Mouse (Mus musculus): ENCODE measurements at regions not wholly inside any gene's neighbourhood (a gene's known extent, or its start where the extent isn't known, plus 50 kb on each side); places are given as distances from the start of the nearest gene placed in this dataset.

DNA sequence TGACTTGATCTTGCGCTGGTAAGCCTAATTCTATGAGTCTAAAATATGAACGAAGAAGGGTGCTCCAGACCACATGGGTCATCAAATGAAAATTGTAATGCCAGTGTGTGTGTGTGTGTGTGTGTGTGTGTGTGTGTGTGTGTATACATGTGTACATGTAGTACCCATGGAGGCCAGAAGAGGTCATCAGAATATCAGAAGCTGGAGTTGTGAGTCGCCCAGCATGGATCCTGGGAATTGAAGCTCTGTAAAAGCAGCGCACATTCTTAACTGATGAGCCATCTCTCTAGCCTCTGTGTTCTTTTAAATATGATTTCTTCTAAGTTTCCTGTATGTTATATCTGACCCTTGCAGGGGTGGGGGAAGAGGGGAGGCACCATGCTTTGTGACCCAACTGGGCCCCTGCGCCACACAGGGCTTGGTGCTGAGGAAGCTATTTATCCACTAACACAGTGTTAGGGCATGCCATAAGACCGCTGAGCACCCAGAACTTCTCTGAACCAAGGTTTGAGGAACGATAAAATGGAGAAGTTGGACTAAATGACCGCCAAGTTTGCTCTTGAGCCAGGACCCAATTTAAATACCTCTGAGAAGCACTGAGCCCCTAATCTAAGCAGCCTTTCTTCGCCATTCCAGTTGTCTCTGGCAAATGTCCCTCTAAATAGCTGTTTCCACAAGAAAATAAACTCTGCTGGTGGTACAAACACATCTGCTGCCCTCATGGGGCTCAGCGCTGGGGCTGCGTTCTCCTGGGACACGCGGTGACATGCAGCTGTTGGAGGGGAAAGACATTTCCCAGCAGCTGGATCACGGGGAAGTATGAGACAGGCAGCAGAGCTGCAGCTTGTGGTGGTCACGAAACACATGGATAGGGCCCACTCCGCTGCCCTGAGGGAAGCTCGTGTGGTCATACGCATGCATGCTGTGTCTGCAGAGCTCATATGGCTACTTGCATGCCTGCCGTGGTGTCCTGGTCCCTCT is 59.6 kb upstream of the Otos start:
- H3K9ac ChIP-seq, result no peak overlapping the region
- peak; percentile 55 for TF ChIP-seq CTCF (IDR thresholded peaks at IDR 0.05; ENCODE audit: low read depth)
- WGBS, result 91% methylated on average over 19 of the region's 19 CpGs
- no peaks in the 10 kb centered on the region for H3K9me3 ChIP-seq (ENCODE audit: low read length)
- no peak overlapping the region for H3K4me2 ChIP-seq (ENCODE audit: low read depth)
- H3K4me1 ChIP-seq (ENCODE audit: insufficient read depth), result no peaks in the 10 kb centered on the region
- no peaks in the 10 kb centered on the region for H3K36me3 ChIP-seq (ENCODE audit: insufficient read depth)
- DNase-seq (no peak), ATAC-seq (no peak)
- H3K4me3 ChIP-seq (ENCODE audit: low read depth, low read length), result no peak overlapping the region
- H3K27ac ChIP-seq (ENCODE audit: low read depth, low read length), result no peak overlapping the region
- H3K27me3 ChIP-seq (ENCODE audit: insufficient read depth, low read length), result no peaks in the 10 kb centered on the region

DNA sequence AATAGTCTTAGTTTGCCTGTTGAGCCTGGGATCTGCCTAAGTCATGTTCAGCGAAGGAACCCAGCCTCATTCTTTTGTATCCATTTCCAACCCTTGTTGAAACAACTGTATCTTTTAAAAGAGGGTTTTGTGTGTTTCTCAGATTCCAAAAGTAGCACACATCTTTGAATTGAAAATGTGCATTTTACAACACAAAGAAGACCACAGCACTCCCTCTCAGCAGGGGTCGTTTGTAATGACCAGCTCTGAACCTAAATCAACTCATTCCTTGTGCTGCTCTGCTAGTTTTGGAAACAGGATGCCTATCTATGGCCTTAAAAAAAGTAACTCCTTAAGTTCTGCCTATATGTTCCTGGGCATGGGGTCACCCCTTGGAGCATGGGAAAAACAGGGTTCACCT is 58.8 kb upstream of the Otos start:
- no peaks in the 10 kb centered on the region for H3K9me3 ChIP-seq (ENCODE audit: low read length)
- no peak overlapping the region for H3K9ac ChIP-seq
- no peaks in the 10 kb centered on the region for H3K36me3 ChIP-seq (ENCODE audit: insufficient read depth)
- no peak for TF ChIP-seq CTCF (IDR thresholded peaks at IDR 0.05; ENCODE audit: low read depth)
- no peak overlapping the region for H3K27ac ChIP-seq (ENCODE audit: low read depth, low read length)
- ATAC-seq (no peak), DNase-seq (no peak)
- H3K27me3 ChIP-seq (ENCODE audit: insufficient read depth, low read length), result no peaks in the 10 kb centered on the region
- no peaks in the 10 kb centered on the region for H3K4me1 ChIP-seq (ENCODE audit: insufficient read depth)
- no peak overlapping the region for H3K4me3 ChIP-seq (ENCODE audit: low read depth, low read length)
- H3K4me2 ChIP-seq (ENCODE audit: low read depth), result no peak overlapping the region
- WGBS, result 58% methylated on average over 2 of the region's 2 CpGs

DNA sequence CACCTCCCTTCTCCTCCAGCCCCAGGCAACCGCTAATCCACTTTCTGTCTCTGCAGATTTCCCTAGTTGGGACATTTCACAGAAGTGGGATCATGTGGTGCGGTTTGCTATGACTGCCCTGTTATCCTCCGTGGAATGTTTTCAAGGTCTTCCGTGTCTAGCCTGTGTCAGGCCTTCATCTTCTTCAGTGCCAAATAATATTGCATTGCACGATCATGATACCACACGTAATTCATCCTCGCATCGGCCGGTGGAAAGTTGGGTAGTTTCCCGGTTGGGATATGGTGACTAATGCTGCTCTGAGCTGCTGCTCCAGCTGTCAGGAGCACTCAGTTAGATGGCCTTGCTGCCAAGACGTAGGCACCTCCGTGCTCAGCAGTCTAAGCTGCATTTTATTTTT is 55.3 kb upstream of the Otos start:
- no peak overlapping the region for H3K4me2 ChIP-seq (ENCODE audit: low read depth)
- TF ChIP-seq CTCF (IDR thresholded peaks at IDR 0.05; ENCODE audit: low read depth), result no peak
- no peaks in the 10 kb centered on the region for H3K36me3 ChIP-seq (ENCODE audit: insufficient read depth)
- 0 out of 2 replicates have a peak, but pooled peaks cover 1% of the 10 kb centered on the region for H3K4me1 ChIP-seq (ENCODE audit: insufficient read depth)
- H3K9me3 ChIP-seq (ENCODE audit: low read length), result no peaks in the 10 kb centered on the region
- H3K27me3 ChIP-seq (ENCODE audit: insufficient read depth, low read length), result no peaks in the 10 kb centered on the region
- 84% methylated on average over 12 of the region's 12 CpGs for WGBS
- no peak overlapping the region for H3K27ac ChIP-seq (ENCODE audit: low read depth, low read length)
- H3K9ac ChIP-seq, result no peak overlapping the region
- DNase-seq (no peak), ATAC-seq (no peak)
- H3K4me3 ChIP-seq (ENCODE audit: low read depth, low read length), result no peak overlapping the region

DNA sequence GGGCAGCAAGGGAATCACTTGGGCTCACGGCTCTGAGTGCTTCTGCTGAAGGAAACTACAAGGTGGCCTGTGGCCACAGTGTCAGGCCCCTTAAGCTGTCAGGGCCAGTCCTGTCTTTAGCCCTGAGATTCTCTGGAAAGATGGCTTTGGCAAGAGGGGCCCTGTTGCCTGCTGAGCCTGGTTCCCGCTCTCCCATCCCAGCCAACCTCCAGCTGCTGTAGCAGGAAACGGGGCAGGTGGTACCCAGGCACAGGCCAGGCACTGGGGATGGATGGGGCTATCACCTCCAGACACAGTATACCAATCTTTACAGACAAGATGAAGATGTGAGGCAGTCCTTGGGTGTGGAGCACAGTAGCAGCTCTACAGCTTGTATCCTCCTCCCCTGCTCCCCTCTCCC is 54.6 kb upstream of the Otos start:
- no peak for ATAC-seq
- no peak overlapping the region for H3K27ac ChIP-seq (ENCODE audit: low read depth, low read length)
- no peak overlapping the region for H3K4me3 ChIP-seq (ENCODE audit: low read depth, low read length)
- no peak overlapping the region for H3K4me2 ChIP-seq (ENCODE audit: low read depth)
- H3K4me1 ChIP-seq (ENCODE audit: insufficient read depth), result 0 out of 2 replicates have a peak, but pooled peaks cover 4% of the 10 kb centered on the region
- no peaks in the 10 kb centered on the region for H3K27me3 ChIP-seq (ENCODE audit: insufficient read depth, low read length)
- TF ChIP-seq CTCF (IDR thresholded peaks at IDR 0.05; ENCODE audit: low read depth), result no peak
- no peaks in the 10 kb centered on the region for H3K9me3 ChIP-seq (ENCODE audit: low read length)
- no peak for DNase-seq
- no peak overlapping the region for H3K9ac ChIP-seq
- WGBS, result 82% methylated on average over 3 of the region's 3 CpGs
- no peaks in the 10 kb centered on the region for H3K36me3 ChIP-seq (ENCODE audit: insufficient read depth)

DNA sequence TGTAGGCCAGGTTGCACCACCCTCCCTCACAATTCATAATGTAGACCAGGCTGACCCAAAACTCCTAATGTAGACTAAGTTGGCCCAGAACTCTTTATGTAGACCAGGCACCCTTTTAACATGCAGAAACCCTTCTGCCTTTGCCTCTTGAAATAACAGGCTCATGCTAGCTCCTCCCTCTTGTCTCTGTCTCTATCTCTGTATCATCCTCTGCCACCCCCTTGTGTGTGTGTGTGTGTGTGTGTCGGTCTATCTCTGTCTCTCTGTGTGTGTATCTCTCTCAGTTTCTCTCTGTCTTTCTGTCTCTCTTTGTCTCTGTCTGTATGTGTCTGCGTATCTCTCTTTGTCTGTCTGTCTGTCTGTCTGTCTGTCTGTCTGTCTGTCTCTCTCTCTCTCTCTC is 51.5 kb upstream of the Otos start:
- Histone ChIP-seq H3K4me1 (ENCODE audit: insufficient read depth) (0 out of 2 replicates have a peak, but pooled peaks cover 4% of the 10 kb centered on the region), H3K27ac (ENCODE audit: low read depth, low read length) (no peak overlapping the region), H3K4me3 (ENCODE audit: low read depth, low read length) (no peak overlapping the region), H3K4me2 (ENCODE audit: low read depth) (no peak overlapping the region), H3K36me3 (ENCODE audit: insufficient read depth) (no peaks in the 10 kb centered on the region), H3K27me3 (ENCODE audit: insufficient read depth, low read length) (no peaks in the 10 kb centered on the region), H3K9ac (no peak overlapping the region), H3K9me3 (ENCODE audit: low read length) (no peaks in the 10 kb centered on the region)
- ATAC-seq (no peak), DNase-seq (no peak)
- WGBS, result 91% methylated on average over 2 of the region's 2 CpGs
- TF ChIP-seq CTCF (IDR thresholded peaks at IDR 0.05; ENCODE audit: low read depth), result no peak

DNA sequence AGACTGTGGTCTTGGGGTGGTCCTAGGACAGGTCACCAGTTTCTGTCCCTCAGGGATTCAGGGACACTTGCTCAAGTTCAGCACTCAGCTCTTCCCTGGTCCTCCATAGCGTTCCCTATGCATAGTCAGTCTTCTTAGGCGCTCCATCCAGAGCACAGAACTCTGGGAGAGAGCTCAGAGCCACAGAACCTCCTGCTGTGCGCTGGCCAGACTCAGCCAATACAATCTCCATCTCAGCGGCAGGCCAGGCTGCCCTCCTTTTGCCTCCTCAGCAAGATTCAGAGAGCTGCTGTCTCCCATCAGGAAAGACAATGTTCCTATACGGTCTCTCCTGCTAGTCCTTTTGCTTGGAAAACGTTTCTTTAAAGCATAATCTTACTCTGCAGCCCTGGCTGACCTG is 51.1 kb upstream of the Otos start:
- H3K9me3 ChIP-seq (ENCODE audit: low read length), result no peaks in the 10 kb centered on the region
- H3K4me1 ChIP-seq (ENCODE audit: insufficient read depth), result 0 out of 2 replicates have a peak, but pooled peaks cover 4% of the 10 kb centered on the region
- TF ChIP-seq CTCF (IDR thresholded peaks at IDR 0.05; ENCODE audit: low read depth), result no peak
- H3K9ac ChIP-seq, result no peak overlapping the region
- H3K4me3 ChIP-seq (ENCODE audit: low read depth, low read length), result no peak overlapping the region
- WGBS, result 9% methylated on average over 6 of the region's 6 CpGs
- no peaks in the 10 kb centered on the region for H3K27me3 ChIP-seq (ENCODE audit: insufficient read depth, low read length)
- DNase-seq, result no peak
- H3K4me2 ChIP-seq (ENCODE audit: low read depth), result no peak overlapping the region
- no peak for ATAC-seq
- no peak overlapping the region for H3K27ac ChIP-seq (ENCODE audit: low read depth, low read length)
- H3K36me3 ChIP-seq (ENCODE audit: insufficient read depth), result no peaks in the 10 kb centered on the region

DNA sequence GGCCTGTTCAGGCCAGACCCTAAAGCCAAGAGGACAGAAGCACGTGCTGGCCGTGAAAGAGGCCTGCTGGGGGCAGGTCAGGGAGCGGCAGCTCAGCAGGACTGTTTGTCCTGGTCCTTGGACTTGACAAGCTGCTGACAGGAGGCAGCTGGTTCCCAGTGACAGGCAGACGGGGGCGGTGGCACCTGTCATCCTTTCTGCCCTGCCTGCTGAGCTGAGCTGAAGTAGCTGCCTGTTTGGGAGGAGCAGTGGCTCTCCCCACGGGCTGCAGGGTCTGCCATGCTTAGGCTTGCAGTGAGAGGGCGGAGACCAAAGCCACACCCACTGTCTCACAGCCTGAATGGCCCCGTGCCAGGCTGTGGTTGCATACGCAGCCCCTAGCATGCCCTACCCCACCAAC is 50.4 kb upstream of the Otos start:
- Histone ChIP-seq H3K4me2 (ENCODE audit: low read depth) (no peak overlapping the region), H3K4me3 (ENCODE audit: low read depth, low read length) (no peak overlapping the region), H3K9me3 (ENCODE audit: low read length) (no peaks in the 10 kb centered on the region), H3K27me3 (ENCODE audit: insufficient read depth, low read length) (no peaks in the 10 kb centered on the region), H3K4me1 (ENCODE audit: insufficient read depth) (0 out of 2 replicates have a peak, but pooled peaks cover 4% of the 10 kb centered on the region), H3K27ac (ENCODE audit: low read depth, low read length) (peak overlapping the region; percentile 57; the same call in 1 of the 2 replicates), H3K9ac (no peak overlapping the region), H3K36me3 (ENCODE audit: insufficient read depth) (no peaks in the 10 kb centered on the region)
- WGBS, result 7% methylated on average over 9 of the region's 9 CpGs
- TF ChIP-seq CTCF (IDR thresholded peaks at IDR 0.05; ENCODE audit: low read depth), result no peak
- DNase-seq (peak; percentile 60), ATAC-seq (peak; percentile 76)

Data from forebrain, postnatal 0 days (tissue).